Mouse (Mus musculus) spleen, adult 2 months (tissue): ENCODE results near the gene Kcnk16.

Experiments used
- CTCF ChIP-seq: fragments of 200-500 bp; IDR thresholded peaks from 2 replicates; pipeline ENCODE4 v1.5.1; 2011; ENCODE audit warnings: mild to moderate bottlenecking, inconsistent platforms; ENCODE audit not compliant: insufficient read depth, insufficient read length, insufficient replicate concordance; ENCODE audit errors: extremely low read depth
- POLR2A ChIP-seq: fragments of 200-500 bp; IDR thresholded peaks from 2 replicates; pipeline ENCODE4 v1.6.1; 2011; ENCODE audit warnings: low read depth, low read length, inconsistent platforms

DNA sequence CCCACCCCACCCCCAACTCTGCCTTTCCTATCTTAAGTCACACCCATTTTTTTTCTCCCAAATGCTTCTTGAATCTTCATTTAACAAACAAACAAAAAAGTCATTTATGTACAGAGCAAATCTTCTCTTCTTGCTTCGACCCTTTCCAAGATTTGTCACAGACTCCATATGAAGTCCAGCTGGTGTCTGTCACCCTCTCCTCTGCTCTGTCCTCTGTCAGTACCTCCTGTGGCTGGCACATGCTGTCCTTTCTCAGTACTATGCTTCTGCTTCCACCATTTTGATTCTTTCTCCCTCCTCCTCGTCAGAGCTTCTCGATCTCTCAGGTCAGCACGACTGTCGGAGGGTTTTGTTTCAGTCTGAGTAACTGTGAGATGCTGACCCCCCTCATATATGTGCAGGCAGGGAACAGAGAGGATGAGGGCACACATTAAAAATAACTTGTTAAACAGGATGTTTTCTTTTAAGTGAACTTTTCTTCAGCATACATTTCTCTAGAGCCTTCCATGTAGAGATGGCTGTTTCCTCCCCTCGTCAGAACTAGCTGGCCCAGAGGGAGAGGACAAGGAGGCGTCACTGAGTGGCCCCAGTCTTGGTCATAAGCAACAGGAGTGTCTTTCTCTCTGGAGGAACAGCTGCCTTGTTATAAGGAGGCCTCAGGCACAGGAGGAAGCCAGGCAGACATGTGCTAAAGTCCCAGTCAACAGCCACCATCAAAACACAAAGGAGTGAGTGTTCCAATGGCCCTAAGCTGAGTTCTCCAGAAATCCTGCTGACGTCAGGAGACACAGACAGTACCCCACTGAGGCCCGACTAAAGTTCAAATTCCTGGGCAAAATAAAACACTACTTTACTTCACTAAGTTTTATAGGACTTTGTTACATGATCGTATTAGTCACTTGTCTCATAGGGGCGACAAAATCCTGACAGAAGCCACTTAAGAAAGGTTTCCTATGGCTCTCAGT lies 35.7 kb downstream of the Kcnk16 start:
- TF ChIP-seq POLR2A (no peak), CTCF (no peak)
